ENCODE assay signal across 9 mouse cellular contexts in the genomic region with DNA sequence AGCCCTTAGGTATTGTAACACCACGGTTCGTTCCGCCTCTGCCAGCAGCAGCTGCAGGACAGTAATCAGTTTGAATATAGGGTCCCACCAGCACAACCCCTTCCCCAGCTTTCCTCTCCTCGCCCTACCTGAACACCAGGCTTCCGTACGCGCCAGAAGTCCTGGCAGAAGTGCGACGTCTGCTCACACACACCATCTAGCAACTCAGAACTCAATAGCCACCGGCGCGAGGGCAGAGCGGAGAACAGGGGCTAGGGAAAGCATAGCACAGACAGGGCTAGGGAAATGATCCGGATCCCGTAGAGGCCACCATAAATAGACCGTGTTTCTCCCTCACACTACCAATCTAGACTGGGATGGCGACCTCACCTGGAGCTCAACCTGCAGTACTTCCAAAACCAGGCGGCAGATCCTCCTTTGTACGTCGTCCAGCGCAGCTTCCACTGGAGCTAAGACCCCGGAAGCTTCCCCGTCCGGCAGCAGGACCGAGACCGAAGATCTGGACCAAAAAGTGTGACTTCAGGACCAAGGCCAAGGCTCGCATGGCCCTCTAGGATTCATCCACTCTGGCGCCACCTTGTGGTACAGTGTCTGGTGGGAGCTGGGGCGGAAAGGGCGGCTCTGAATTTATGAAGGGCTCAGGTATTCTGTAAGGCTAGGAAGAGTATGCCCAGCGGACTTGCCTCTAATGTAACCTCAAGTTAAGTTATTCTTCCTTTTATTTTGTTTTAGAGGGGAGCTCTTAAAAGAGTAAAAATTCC. TPM values are rescaled to one million over a fixed set of nuclear protein-coding genes. Genes with fewer than 3 reads are reported as not detected.
DNase-seq lines count a peak whose midpoint lies in the region; ATAC-seq and TF ChIP-seq lines count a peak whose summit lies in the region.
"Had no signal": no experiment of that assay in that cellular context is flagged by ENCODE, and none has a peak within 500 bp of the region (broad histone marks: within the 10 kb centered on the region; RNA-seq: fewer than 3 reads in every experiment).

No protein-coding gene starts in this region.

- in situ Hi-C loops in ES-E14 (cut with MboI; ENCODE audit: low sequenced_read_pairs in 2 of 2, unreplicated experiment in 2 of 2), result no loop called here

- H3K4me1 ChIP-seq in ES-E14 (ENCODE audit: control insufficient read depth in 2 of 2, insufficient read depth in 2 of 2, low read length in 2 of 2, poor library complexity in 1 of 2), result peaks cover under 1 to 33% of the 10 kb centered on the region in 2 experiments; a peak in 3 of 4 replicates
- peaks cover 22% of the 10 kb centered on the region for H3K4me1 ChIP-seq in forebrain, embryonic 14.5 days (ENCODE audit: control insufficient read depth, insufficient read depth, low read length)

- peak overlapping the region; percentile 67 for H3K4me2 ChIP-seq in forebrain, embryonic 14.5 days (ENCODE audit: low read length)

- H3K27me3 ChIP-seq in forebrain, embryonic 14.5 days (replicated peaks; ENCODE audit: control insufficient read depth, insufficient read depth, low read length), result peaks cover 5% of the 10 kb centered on the region

- peak; percentile 95 for DNase-seq in ES-E14 (ENCODE audit: low read depth, low spot score)
- peak; percentile 95 for DNase-seq in c-Kit-positive CD71-positive TER-119-negative erythroid progenitor cells, embryonic 14.5 days (ENCODE audit: low read depth)
- DNase-seq in forebrain, embryonic 14.5 days (ENCODE audit: low spot score), result peak; percentile 84
- DNase-seq in layer of hippocampus, adult 2 months (ENCODE audit: low spot score in 2 of 2), result peak; percentile 61 to 80
- DNase-seq in lung, postnatal 14 days, result peak; percentile 98
- peak; percentile 85 for DNase-seq in ovary, postnatal 36 days (ENCODE audit: low spot score)
- DNase-seq in thymus, postnatal 36 days, result peak; percentile 83 to 88

- no peaks in the 10 kb centered on the region; the same call in 1 of the 2 replicates for H3K36me3 ChIP-seq in ES-E14 (ENCODE audit: control insufficient read depth, insufficient read depth, low read length, poor library complexity, severe bottlenecking)
- no peaks in the 10 kb centered on the region for H3K36me3 ChIP-seq in forebrain, embryonic 14.5 days (ENCODE audit: control insufficient read depth, insufficient read depth, low read length)

- 6% methylated on average over 31 of the region's 31 CpGs for WGBS in forebrain, embryonic 14.5 days

- no peak for ATAC-seq in forebrain, embryonic 14.5 days
- ATAC-seq in hematopoietic stem cell, adult 5-6 weeks (replicated peaks in 1 of 2; ENCODE audit: insufficient read depth in 1 of 2, low FRiP score in 2 of 2, low TSS enrichment in 1 of 2, low read depth in 1 of 2, poor library complexity in 2 of 2, severe bottlenecking in 2 of 2), result peak; percentile 35 to 49; a peak in 3 of 4 replicates

- H3K9ac ChIP-seq in ES-E14 (ENCODE audit: insufficient read depth, low read depth, low read length, poor library complexity, severe bottlenecking), result peak overlapping the region; percentile 2; the same call in 1 of the 2 replicates
- H3K9ac ChIP-seq in forebrain, embryonic 14.5 days (ENCODE audit: low read length), result peak overlapping the region; percentile 69

- H3K4me3 ChIP-seq in ES-E14 (ENCODE audit: insufficient read depth in 1 of 2, low read depth in 1 of 2, low read length in 2 of 2, poor library complexity in 1 of 2, severe bottlenecking in 1 of 2), result peak overlapping the region; percentile 76 to 83
- H3K4me3 ChIP-seq in forebrain, embryonic 14.5 days (ENCODE audit: low read depth, low read length), result peak overlapping the region; percentile 50
- peak overlapping the region; percentile 78 for H3K4me3 ChIP-seq in layer of hippocampus, adult 2 months

- no peaks in the 10 kb centered on the region for H3K9me3 ChIP-seq in ES-E14 (ENCODE audit: control insufficient read depth, insufficient read depth, low read depth, low read length)
- H3K9me3 ChIP-seq in forebrain, embryonic 14.5 days (replicated peaks; ENCODE audit: control insufficient read depth, low read length), result no peaks in the 10 kb centered on the region

- peak; percentile 94 for TF ChIP-seq CTCF in layer of hippocampus, adult 2 months (conservative IDR thresholded peaks at IDR 0.05)

- no peak overlapping the region for H3K27ac ChIP-seq in ES-E14 (ENCODE audit: insufficient read depth, low read depth, low read length, poor library complexity, severe bottlenecking)
- no peak overlapping the region for H3K27ac ChIP-seq in forebrain, embryonic 14.5 days (ENCODE audit: low read depth, low read length)
- H3K27ac ChIP-seq in layer of hippocampus, adult 2 months, result no peak overlapping the region
- H3K27ac ChIP-seq: macrophage had no signal

TF ChIP-seq in ES-E14, 5 proteins besides CTCF, POLR2A, EP300 and RAD21:
- TF ChIP-seq CHD2 (IDR thresholded peaks at IDR 0.05; ENCODE audit: low read depth, low read length) (no peak), ZNF384 (IDR thresholded peaks at IDR 0.05; ENCODE audit: low read depth, low read length) (no peak), HCFC1 (IDR thresholded peaks at IDR 0.05; ENCODE audit: borderline replicate concordance, insufficient read depth, low read length) (0 out of 2 replicates have a peak, but pooled peaks have one; percentile 26), ZC3H11A (IDR thresholded peaks at IDR 0.05; ENCODE audit: borderline replicate concordance, low read depth, low read length) (0 out of 2 replicates have a peak, but pooled peaks have one; percentile 39), MAFK (IDR thresholded peaks at IDR 0.05; ENCODE audit: insufficient read depth, low read depth, low read length) (no peak)

RNA-seq across cellular contexts. Expression of a gene that starts 1.1 kb away (rescaled TPM):
- total RNA-seq in ES-E14 (2012; rRNA removed), result 3.9 and 4.2 TPM in 2 replicates
- polyA plus RNA-seq in forebrain, embryonic 14.5 days (2014; fragmentation: Nextera tagmentation; extraction: Ambion mirVana), result 67.9 and 69.5 TPM in 2 replicates
- 3.4 and 4.5 TPM in 2 replicates for total RNA-seq in hematopoietic stem cell, adult 5-6 weeks (2017)
- 10 to 100 TPM; 20.0 to 24.4 TPM for total RNA-seq in layer of hippocampus, adult 2 months (2021)

RNA-seq across cellular contexts. Expression of a gene that starts 5.2 kb away (rescaled TPM):
- total RNA-seq in ES-E14 (2012; rRNA removed), result 22.0 and 33.5 TPM in 2 replicates
- 8.3 and 8.8 TPM in 2 replicates for polyA plus RNA-seq in forebrain, embryonic 14.5 days (2014; fragmentation: Nextera tagmentation; extraction: Ambion mirVana)
- total RNA-seq in hematopoietic stem cell, adult 5-6 weeks (2017), result 1.2 and 4.0 TPM in 2 replicates
- total RNA-seq in layer of hippocampus, adult 2 months (2021), result 1 to 10 TPM; 1.4 TPM
- polyA plus RNA-seq: macrophage had no signal

RNA-seq across cellular contexts. Expression of a gene that starts 6.7 kb away (rescaled TPM):
- total RNA-seq in ES-E14 (2012; rRNA removed), result 66.8 and 67.1 TPM in 2 replicates
- polyA plus RNA-seq in forebrain, embryonic 14.5 days (2014; fragmentation: Nextera tagmentation; extraction: Ambion mirVana), result 50.8 and 51.9 TPM in 2 replicates
- 34.3 and 55.3 TPM in 2 replicates for total RNA-seq in hematopoietic stem cell, adult 5-6 weeks (2017)
- 10 to 100 TPM; 36.1 to 39.0 TPM for total RNA-seq in layer of hippocampus, adult 2 months (2021)

RNA-seq across cellular contexts. Expression of a gene that starts 14.7 kb away (rescaled TPM):
- 3.5 and 4.3 TPM in 2 replicates for total RNA-seq in ES-E14 (2012; rRNA removed)
- polyA plus RNA-seq in forebrain, embryonic 14.5 days (2014; fragmentation: Nextera tagmentation; extraction: Ambion mirVana), result 0.70 and 0.82 TPM in 2 replicates
- total RNA-seq in hematopoietic stem cell, adult 5-6 weeks (2017), result 3.5 and 4.6 TPM in 2 replicates
- 1 to 10 TPM in 1 of 2 experiments, under 1 TPM in 1; 0.84 to 1.2 TPM for total RNA-seq in layer of hippocampus, adult 2 months (2021)

RNA-seq across cellular contexts. Expression of a gene that starts 14.8 kb away (rescaled TPM):
- 0.85 and 1.0 TPM in 2 replicates for total RNA-seq in ES-E14 (2012; rRNA removed)
- 2.9 and 3.0 TPM in 2 replicates for polyA plus RNA-seq in forebrain, embryonic 14.5 days (2014; fragmentation: Nextera tagmentation; extraction: Ambion mirVana)
- total RNA-seq in hematopoietic stem cell, adult 5-6 weeks (2017), result 0.30 and 0.31 TPM in 2 replicates
- total RNA-seq in layer of hippocampus, adult 2 months (2021), result 1 to 10 TPM; 7.4 to 7.8 TPM
